Mouse (Mus musculus): ENCODE measurements at regions not wholly inside any gene's neighbourhood (a gene's known extent, or its start where the extent isn't known, plus 50 kb on each side); places are given as distances from the start of the nearest gene placed in this dataset.

- DNase-seq (ENCODE audit: low spot score in 2 of 2), result no peak
Observed at GRCm38 (mm10) chr10:113161486-113161885, 232.7 kb upstream of the Atxn7l3b start.

DNA sequence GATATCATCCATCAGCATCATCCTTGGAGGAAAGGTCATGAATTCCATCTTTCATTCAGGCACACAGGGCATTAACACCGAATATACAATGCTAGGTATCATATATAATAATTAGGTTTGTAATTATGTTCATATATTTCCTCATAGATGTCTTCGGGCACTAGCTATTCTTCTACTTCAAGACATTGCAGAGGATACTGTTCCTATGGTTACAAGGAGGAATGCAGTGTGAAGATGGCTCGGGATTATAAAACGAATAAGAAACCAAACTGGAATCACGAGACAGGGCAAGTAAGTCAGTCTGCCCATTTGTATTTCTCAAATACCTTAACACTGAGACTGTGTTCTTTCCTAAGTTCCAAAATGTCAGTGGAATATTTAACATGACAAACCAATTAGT, 231.3 kb upstream of the Atxn7l3b start:
- DNase-seq (ENCODE audit: low spot score in 2 of 2), result no peak

DNA sequence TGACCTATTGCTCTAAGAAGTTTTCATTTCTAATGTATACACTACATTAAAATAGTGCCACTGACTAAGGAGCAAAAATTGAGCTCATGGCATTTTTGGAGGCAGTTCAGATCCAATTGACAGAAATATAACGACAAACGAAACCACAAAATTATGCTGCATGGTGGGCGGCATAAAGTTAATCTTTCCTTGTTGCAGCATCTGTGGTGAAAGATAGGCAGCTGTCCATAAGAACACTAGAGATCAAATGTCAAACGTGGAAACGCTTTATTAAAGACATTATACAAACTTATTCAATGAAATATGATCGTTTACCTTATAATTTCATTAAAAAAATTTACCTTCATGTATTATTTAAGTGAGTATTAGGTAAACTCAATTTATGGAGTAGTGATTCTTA, 230.2 kb upstream of the Atxn7l3b start:
- DNase-seq (ENCODE audit: low spot score in 2 of 2), result no peak

GRCm38 (mm10) chr10:113141606-113142005, 212.8 kb upstream of the Atxn7l3b start:
- DNase-seq (ENCODE audit: low spot score in 2 of 2), result peak in 1 of 2 experiments; percentile 18

- no peak for DNase-seq (ENCODE audit: low spot score in 2 of 2)
Observed at GRCm38 (mm10) chr10:113114999-113115398, 186.2 kb upstream of the Atxn7l3b start.

GRCm38 (mm10) chr10:113105771-113106430, 177.1 kb upstream of the Atxn7l3b start:
- peak in 1 of 2 experiments; percentile 1 for DNase-seq (ENCODE audit: low spot score in 2 of 2)

- DNase-seq (ENCODE audit: low spot score in 2 of 2), result no peak
Observed at GRCm38 (mm10) chr10:113105301-113105700, 176.5 kb upstream of the Atxn7l3b start.

Measured in left cerebral cortex, adult 18-20 months (tissue).